29 mouse cellular contexts compared by ENCODE assay signal in genomic region chr9:62020259-62020658, GRCm38 (mm10). TPM values are rescaled to one million over a fixed set of nuclear protein-coding genes. Genes with fewer than 3 reads are reported as not detected.
DNase-seq lines count a peak whose midpoint lies in the region; ATAC-seq and TF ChIP-seq lines count a peak whose summit lies in the region.
"Had no signal": no experiment of that assay in that cellular context is flagged by ENCODE, and none has a peak within 500 bp of the region (broad histone marks: within the 10 kb centered on the region; RNA-seq: fewer than 3 reads in every experiment).

No protein-coding gene starts in this region.

- peak; percentile 75 for ATAC-seq in megakaryocyte progenitor cell, adult 5-6 weeks (replicated peaks; ENCODE audit: poor library complexity)
- no peak for ATAC-seq in midbrain, embryonic 13.5 days
- no peak for ATAC-seq in erythroid progenitor cell, adult 5-6 weeks (replicated peaks; ENCODE audit: low FRiP score, poor library complexity, severe bottlenecking)
- ATAC-seq in liver, embryonic 12.5 days, result no peak
- ATAC-seq: forebrain, embryonic 16.5 days; intestine, embryonic 15.5 days; lung, postnatal 0 days had no signal

- no peaks in the 10 kb centered on the region for H3K36me3 ChIP-seq in kidney, adult 2 months (ENCODE audit: control insufficient read depth, insufficient read depth, low read length)
- no peaks in the 10 kb centered on the region for H3K36me3 ChIP-seq in midbrain, embryonic 13.5 days
- H3K36me3 ChIP-seq in liver, embryonic 12.5 days, result no peaks in the 10 kb centered on the region
- H3K36me3 ChIP-seq: embryonic facial prominence, embryonic 13.5 days; heart, embryonic 13.5 days; hindbrain, embryonic 10.5 days; hindbrain, embryonic 15.5 days; intestine, embryonic 15.5 days; liver, embryonic 13.5 days; midbrain, embryonic 12.5 days; neural tube, embryonic 13.5 days had no signal

- TF ChIP-seq CTCF in kidney, adult 2 months (conservative IDR thresholded peaks at IDR 0.05; ENCODE audit: insufficient read depth, insufficient read length, low read depth, low read length), result no peak

- TF ChIP-seq POLR2A in kidney, adult 2 months (IDR thresholded peaks at IDR 0.05; ENCODE audit: low read depth, low read length), result no peak

- no peak overlapping the region for H3K9ac ChIP-seq in midbrain, embryonic 13.5 days (replicated peaks)
- H3K9ac ChIP-seq in liver, embryonic 12.5 days, result no peak overlapping the region
- H3K9ac ChIP-seq: embryonic facial prominence, embryonic 13.5 days; heart, embryonic 13.5 days; hindbrain, embryonic 15.5 days; intestine, embryonic 15.5 days; liver, embryonic 13.5 days; midbrain, embryonic 12.5 days; neural tube, embryonic 13.5 days had no signal

- no peak for DNase-seq in kidney, adult 2 months
- DNase-seq in kidney, postnatal 10 days, result no peak
- peak; percentile 99 for DNase-seq in 416B (ENCODE audit: low read depth)
- peak; percentile 50 for DNase-seq in c-Kit-positive CD71-negative TER-119-negative erythroid progenitor cells, embryonic 14.5 days (ENCODE audit: low read depth)
- DNase-seq: adrenal gland, postnatal 14 days; cerebellum, adult 11-12 months; cerebellum, adult 9-11 months; gastrocnemius, adult 2 months; gastrocnemius, postnatal 36 days; heart, adult 2 months; heart, postnatal 10 days; kidney, postnatal 4 days; left cerebral cortex, postnatal 4 days; liver, embryonic 13.5 days; lung, adult 18-20 months; thymus, postnatal 25 days had no signal

- H3K9me3 ChIP-seq in midbrain, embryonic 13.5 days, result no peaks in the 10 kb centered on the region
- no peaks in the 10 kb centered on the region for H3K9me3 ChIP-seq in liver, embryonic 12.5 days (replicated peaks)
- H3K9me3 ChIP-seq: embryonic facial prominence, embryonic 13.5 days; heart, embryonic 13.5 days; hindbrain, embryonic 10.5 days; hindbrain, embryonic 15.5 days; intestine, embryonic 15.5 days; liver, embryonic 13.5 days; midbrain, embryonic 12.5 days; neural tube, embryonic 13.5 days had no signal

- no peak overlapping the region for H3K4me3 ChIP-seq in kidney, adult 2 months (ENCODE audit: insufficient read depth, low read depth, low read length)
- no peak overlapping the region for H3K4me3 ChIP-seq in midbrain, embryonic 13.5 days (replicated peaks)
- H3K4me3 ChIP-seq in liver, embryonic 12.5 days, result no peak overlapping the region
- H3K4me3 ChIP-seq: embryonic facial prominence, embryonic 13.5 days; gastrocnemius, adult 2 months; heart, adult 2 months; heart, embryonic 13.5 days; hindbrain, embryonic 10.5 days; hindbrain, embryonic 15.5 days; intestine, embryonic 15.5 days; liver, embryonic 13.5 days; midbrain, embryonic 12.5 days; neural tube, embryonic 13.5 days had no signal

- H3K4me2 ChIP-seq in midbrain, embryonic 13.5 days (replicated peaks), result no peak overlapping the region
- H3K4me2 ChIP-seq in liver, embryonic 12.5 days, result no peak overlapping the region
- H3K4me2 ChIP-seq: embryonic facial prominence, embryonic 13.5 days; heart, embryonic 13.5 days; hindbrain, embryonic 15.5 days; intestine, embryonic 15.5 days; liver, embryonic 13.5 days; midbrain, embryonic 12.5 days; neural tube, embryonic 13.5 days had no signal

- peak overlapping the region; percentile 49 for H3K27ac ChIP-seq in kidney, adult 2 months (ENCODE audit: insufficient read depth, low read depth, low read length)
- no peak overlapping the region for H3K27ac ChIP-seq in midbrain, embryonic 13.5 days
- H3K27ac ChIP-seq in liver, embryonic 12.5 days, result no peak overlapping the region
- H3K27ac ChIP-seq: embryonic facial prominence, embryonic 13.5 days; gastrocnemius, adult 2 months; heart, adult 2 months; heart, embryonic 13.5 days; hindbrain, embryonic 10.5 days; hindbrain, embryonic 15.5 days; intestine, embryonic 15.5 days; liver, embryonic 13.5 days; midbrain, embryonic 12.5 days; neural tube, embryonic 13.5 days had no signal

- peaks cover 61% of the 10 kb centered on the region for H3K4me1 ChIP-seq in kidney, adult 2 months (ENCODE audit: control insufficient read depth, insufficient read depth, low read length)
- no peaks in the 10 kb centered on the region for H3K4me1 ChIP-seq in midbrain, embryonic 13.5 days (replicated peaks)
- H3K4me1 ChIP-seq in liver, embryonic 12.5 days, result no peaks in the 10 kb centered on the region
- H3K4me1 ChIP-seq: heart, embryonic 13.5 days; hindbrain, embryonic 15.5 days; liver, embryonic 13.5 days; midbrain, embryonic 12.5 days had no signal

- H3K27me3 ChIP-seq in kidney, adult 2 months (replicated peaks; ENCODE audit: control insufficient read depth, insufficient read depth, low read length), result no peaks in the 10 kb centered on the region
- H3K27me3 ChIP-seq in midbrain, embryonic 13.5 days, result peaks cover 8% of the 10 kb centered on the region
- H3K27me3 ChIP-seq in liver, embryonic 12.5 days (replicated peaks), result peaks cover 36% of the 10 kb centered on the region
- H3K27me3 ChIP-seq: intestine, embryonic 15.5 days had no signal

- 56% methylated on average over 7 of the region's 7 CpGs for WGBS in kidney, adult 2 months
- 86% methylated on average over 7 of the region's 7 CpGs for WGBS in midbrain, embryonic 13.5 days
- 23% methylated on average over 7 of the region's 7 CpGs for WGBS in liver, embryonic 12.5 days (ENCODE audit: insufficient replicate concordance)

RNA-seq across cellular contexts. Expression of gene Paqr5, which starts 6.4 kb away (rescaled TPM):
- polyA plus RNA-seq in kidney, adult 2 months (2012; rRNA removed), result 315 and 347 TPM in 2 replicates
- 0.20 and 0.74 TPM in 2 replicates for total RNA-seq in megakaryocyte progenitor cell, adult 5-6 weeks (2015)
- total RNA-seq in megakaryocyte progenitor cell, adult 5-6 weeks (2017), result 0.68 and 1.7 TPM in 2 replicates
- polyA plus RNA-seq in midbrain, embryonic 13.5 days (2015; fragmentation: Nextera tagmentation; extraction: Ambion mirVana), result 0.39 and 0.75 TPM in 2 replicates
- total RNA-seq in erythroid progenitor cell, adult 5-6 weeks (2015; ENCODE audit: low replicate concordance), result not detected in 2 replicates
- not detected in 2 replicates for total RNA-seq in erythroid progenitor cell, adult 5-6 weeks (2017; ENCODE audit: low replicate concordance)
- 0.25 and 0.29 TPM in 2 replicates for polyA plus RNA-seq in liver, embryonic 12.5 days (2016; fragmentation: Nextera tagmentation; extraction: Ambion mirVana)
- total RNA-seq: gastrocnemius, adult 2 months; gastrocnemius, postnatal 36 days; heart, adult 2 months; heart, postnatal 10 days had no signal

Comparison
In these comparisons a context has a peak if more than half of its experiments do, and no peak if none do; other contexts are left out.
1. DNase-seq: peak in 416B (single experiment) and c-Kit-positive CD71-negative TER-119-negative erythroid progenitor cells, embryonic 14.5 days (single experiment); none in kidney, adult 2 months (single experiment) and kidney, postnatal 10 days (single experiment).
2. RNA of gene Paqr5, which starts 6.4 kb away (polyA plus RNA-seq): 315 to 347 TPM in kidney, adult 2 months; 0.39 to 0.75 TPM in midbrain, embryonic 13.5 days and 0.25 to 0.29 TPM in liver, embryonic 12.5 days; every median in the first group is over 100 times any median in the second.